8 mouse cellular contexts compared by ENCODE assay signal in the genomic region with DNA sequence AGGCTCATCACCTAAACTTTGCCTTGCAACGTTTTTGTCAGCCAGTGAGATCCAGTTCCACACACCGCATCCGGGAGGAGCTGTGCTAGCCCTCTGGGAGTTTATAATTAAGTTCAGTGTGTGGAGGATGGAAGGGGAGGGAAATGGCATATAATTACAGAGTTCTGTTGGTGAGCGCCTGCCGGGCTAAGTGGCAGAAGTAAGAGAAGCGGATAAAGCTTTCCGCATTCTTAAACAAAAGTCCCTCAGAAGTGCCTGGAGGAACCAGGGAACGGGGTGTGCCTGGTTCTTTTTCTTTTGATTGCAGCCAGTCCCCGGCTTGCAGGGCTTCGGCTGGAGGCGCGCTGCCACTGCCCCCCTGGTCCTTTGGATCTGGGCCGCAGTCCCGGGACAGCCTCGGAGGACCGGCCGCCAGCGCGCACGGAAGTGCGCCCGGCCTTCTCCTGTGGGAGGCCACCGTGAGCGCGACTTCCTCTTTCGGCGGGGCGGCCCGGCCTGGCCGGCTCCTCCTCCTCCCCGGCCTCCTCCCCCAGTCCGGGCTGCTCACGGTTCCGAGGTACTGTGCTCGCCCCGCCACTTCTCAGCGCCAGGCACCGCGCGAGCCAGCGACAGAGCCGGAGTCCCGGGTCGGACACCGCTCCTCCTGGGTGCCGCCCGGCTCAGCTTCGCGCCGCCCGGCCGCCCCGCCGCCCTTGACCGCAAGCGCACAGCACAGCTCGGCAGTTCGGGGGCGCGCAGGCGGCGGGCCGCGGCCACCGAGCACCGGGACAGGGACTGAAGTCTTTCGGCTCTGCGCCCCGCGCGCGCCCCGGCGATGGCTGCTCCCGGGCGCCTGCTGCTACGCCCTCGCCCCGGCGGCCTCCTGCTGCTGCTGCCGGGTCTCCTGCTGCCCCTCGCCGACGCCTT. TPM values are rescaled to one million over a fixed set of nuclear protein-coding genes. Genes with fewer than 3 reads are reported as not detected.
DNase-seq lines count a peak whose midpoint lies in the region; ATAC-seq and TF ChIP-seq lines count a peak whose summit lies in the region.

A gene (plus strand): TSS at position 477 of the 906 bp plus-strand sequence.

- peak within 1 kb of the TSS; percentile 86 for H3K9ac ChIP-seq in hindbrain, embryonic 12.5 days
- H3K9ac ChIP-seq in lung, postnatal 0 days (replicated peaks; ENCODE audit: low read depth), result peak within 1 kb of the TSS; percentile 83

- no peak for TF ChIP-seq EP300 in lung, postnatal 0 days (IDR thresholded peaks at IDR 0.05)

- peak; percentile 30 for TF ChIP-seq CTCF in lung, postnatal 0 days (IDR thresholded peaks at IDR 0.05)

- peaks cover 10% of the 10 kb centered on the region for H3K4me1 ChIP-seq in hindbrain, embryonic 12.5 days
- H3K4me1 ChIP-seq in lung, postnatal 0 days (ENCODE audit: insufficient read depth, low read depth, low read length), result peaks cover 5% of the 10 kb centered on the region

- H3K27ac ChIP-seq in hindbrain, embryonic 12.5 days, result peak within 1 kb of the TSS; percentile 87
- H3K27ac ChIP-seq in lung, postnatal 0 days (ENCODE audit: low read length), result peak within 1 kb of the TSS; percentile 96

- H3K36me3 ChIP-seq in hindbrain, embryonic 12.5 days, result no peaks in the 10 kb centered on the region
- no peaks in the 10 kb centered on the region for H3K36me3 ChIP-seq in lung, postnatal 0 days (ENCODE audit: insufficient read depth, low read length)

- H3K4me3 ChIP-seq in hindbrain, embryonic 12.5 days, result peak within 1 kb of the TSS; percentile 67
- H3K4me3 ChIP-seq in lung, postnatal 0 days (ENCODE audit: low read depth, low read length), result peak within 1 kb of the TSS; percentile 93

- no peaks in the 10 kb centered on the region for H3K9me3 ChIP-seq in hindbrain, embryonic 12.5 days (replicated peaks)
- H3K9me3 ChIP-seq in lung, postnatal 0 days (ENCODE audit: low read length), result no peaks in the 10 kb centered on the region

- peak; percentile 94 for ATAC-seq in hindbrain, embryonic 12.5 days (ENCODE audit: low FRiP score)
- ATAC-seq in lung, postnatal 0 days, result peak; percentile 99

- peak; percentile 59 for DNase-seq in MEL-GATA-1-ER (ENCODE audit: extremely low read depth, low read depth)
- DNase-seq in cerebellum, adult 9-10 months, result peak; percentile 83
- peak; percentile 70 to 75 for DNase-seq in frontal cortex, postnatal 25 days (ENCODE audit: low spot score in 2 of 2)
- DNase-seq in layer of hippocampus, postnatal 14 days (ENCODE audit: low spot score in 2 of 2), result peak; percentile 80 to 91
- peak; percentile 94 for DNase-seq in lung, postnatal 0 days (ENCODE audit: low spot score)
- peak; percentile 93 for DNase-seq in ovary, adult 18-20 months (ENCODE audit: low spot score)
- DNase-seq in thymus, postnatal 0 days (ENCODE audit: low spot score), result peak; percentile 73

- under 1% methylated on average over 67 of the region's 84 CpGs for WGBS in hindbrain, embryonic 12.5 days
- WGBS in lung, postnatal 0 days, result under 1% methylated on average over 56 of the region's 84 CpGs

- H3K27me3 ChIP-seq in hindbrain, embryonic 12.5 days, result no peaks in the 10 kb centered on the region
- H3K27me3 ChIP-seq in lung, postnatal 0 days (replicated peaks; ENCODE audit: insufficient read depth, low read length), result no peaks in the 10 kb centered on the region

- peak within 1 kb of the TSS; percentile 86 for H3K4me2 ChIP-seq in hindbrain, embryonic 12.5 days (replicated peaks)
- peak within 1 kb of the TSS; percentile 75 for H3K4me2 ChIP-seq in lung, postnatal 0 days (replicated peaks; ENCODE audit: low read depth, low read length)

RNA-seq across cellular contexts. Expression of the gene that starts here (rescaled TPM):
- 55.4 and 59.7 TPM in 2 replicates for polyA plus RNA-seq in hindbrain, embryonic 12.5 days (2016; fragmentation: Nextera tagmentation; extraction: Ambion mirVana)
- 10 to 100 TPM; 48.5 to 69.0 TPM for total RNA-seq in layer of hippocampus, postnatal 14 days (2021)
- 90.8 and 94.5 TPM in 2 replicates for polyA plus RNA-seq in lung, postnatal 0 days (2015; fragmentation: Nextera tagmentation; extraction: Ambion mirVana)
- 43.3 and 54.9 TPM in 2 replicates for polyA plus RNA-seq in thymus, postnatal 0 days (2015; fragmentation: Nextera tagmentation; extraction: Ambion mirVana)

Comparison
In these comparisons a context has a peak if more than half of its experiments do, and no peak if none do; other contexts are left out.
1. Peak in every context shown above with its lines: DNase-seq, ATAC-seq, H3K4me3 ChIP-seq and H3K27ac ChIP-seq.